Mouse (Mus musculus) adrenal gland, postnatal 4 days (tissue): ENCODE data around the gene Clcn1. TPM values are rescaled to one million over a fixed set of nuclear protein-coding genes. Genes with fewer than 3 reads are reported as not detected.
A peak's percentile ranks its signal among the peaks of the same experiment; 100 is the strongest.

ENCODE experiments used
- DNase-seq, 2 experiments: peaks; one replicate each; pipeline ENCODE4 v3.0.0; 2021 to 2022; ENCODE audit warnings: low spot score in 2 of 2, mixed read lengths in 2 of 2
- long read RNA-seq, 2 experiments: library from polyadenylated mRNA; stranded (forward); transcript quantifications; one replicate each; pipeline ENCODE4 v2.0.0; 2021
- total RNA-seq, 2 experiments: library from RNA; stranded (reverse); gene quantifications; 2 replicates each; pipeline ENCODE4 v1.2.3; 2021

Gene Clcn1
- 1 to 10 TPM; 1.5 to 2.6 TPM for total RNA-seq
- long read RNA-seq, experiment 1 = 0 reads
- long read RNA-seq, experiment 2 = 0 reads

DNA sequence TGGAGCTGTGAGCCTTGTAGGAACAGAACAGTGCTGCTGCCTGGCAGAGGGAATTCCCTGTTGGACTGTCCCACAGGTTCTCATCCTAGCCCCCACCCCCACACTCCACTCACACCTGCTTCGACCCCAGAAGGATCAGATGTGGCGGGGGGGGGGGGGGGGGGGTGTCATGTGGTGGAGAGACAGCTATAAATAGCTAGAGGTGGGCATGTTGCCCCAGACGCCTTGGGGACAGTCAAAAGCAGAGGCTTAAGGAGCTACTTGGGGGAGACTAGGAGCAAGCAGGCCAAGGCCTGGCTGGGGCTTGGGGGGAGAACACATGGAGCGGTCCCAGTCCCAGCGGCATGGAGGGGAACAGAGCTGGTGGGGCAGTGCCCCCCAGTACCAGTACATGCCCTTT is at the start of gene Clcn1:
Gene Clcn1 (plus strand): TSS at position 238 of the 400 bp plus-strand sequence.
- DNase-seq = no peak

DNA sequence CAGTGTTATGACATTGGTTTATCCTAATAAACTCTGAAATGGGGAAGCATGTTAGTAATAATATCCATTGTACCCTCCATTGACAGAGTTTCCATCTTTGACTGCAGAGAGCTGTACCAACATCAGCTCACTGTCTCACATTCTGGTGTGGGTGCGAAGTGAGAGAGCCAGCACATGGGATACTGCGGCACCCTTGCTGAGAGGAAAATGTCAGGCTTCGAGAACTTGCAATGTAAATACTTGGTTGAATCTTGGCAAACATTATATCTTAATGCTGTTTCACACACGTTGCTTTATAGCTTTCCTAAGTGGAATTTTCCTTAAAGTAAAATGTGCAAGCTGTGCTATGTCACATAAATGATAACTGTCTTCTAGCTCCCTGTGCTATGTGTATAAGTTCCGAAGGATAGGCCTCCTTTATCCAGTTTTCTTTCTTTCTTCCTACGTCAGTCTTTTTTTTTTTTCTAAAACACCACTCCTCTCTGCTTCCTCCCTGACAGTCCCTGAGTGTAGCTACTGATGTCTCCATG is 49.1 kb upstream of the Clcn1 start:
- no peak for DNase-seq

DNA sequence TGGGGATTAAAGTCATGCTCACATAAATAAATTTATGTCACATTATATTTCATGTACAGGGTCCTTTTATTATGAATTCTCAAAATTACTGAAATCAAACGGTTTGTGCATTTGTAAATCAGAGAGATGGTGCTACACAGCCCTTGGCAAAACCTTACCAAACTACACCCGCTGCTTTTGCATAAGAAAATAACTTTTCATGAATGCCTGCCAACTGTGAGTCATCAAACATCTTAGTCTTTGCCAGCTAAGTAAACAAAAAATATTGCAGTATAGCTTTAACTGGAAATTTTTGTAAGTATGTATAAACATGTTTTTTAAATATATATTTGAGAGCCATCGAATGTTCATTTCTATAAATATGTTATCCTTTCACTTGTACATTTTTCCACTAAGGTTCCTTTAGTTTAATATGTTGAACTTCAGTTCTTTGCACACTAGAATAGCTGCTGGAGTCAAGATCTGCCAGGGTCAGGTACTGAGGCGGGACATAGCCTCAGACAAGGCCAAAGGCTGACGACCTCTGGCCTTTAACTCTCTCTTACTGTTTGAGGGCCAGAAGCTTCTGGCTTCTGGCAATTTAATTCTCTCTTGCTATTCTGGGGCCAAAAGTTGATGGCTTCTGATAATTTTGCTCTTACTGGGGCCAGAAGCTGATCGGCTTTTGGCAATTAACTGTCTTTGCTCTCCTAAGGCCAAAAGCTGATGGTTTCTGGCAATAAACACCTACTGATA is 45.0 kb upstream of the Clcn1 start:
- no peak for DNase-seq

DNA sequence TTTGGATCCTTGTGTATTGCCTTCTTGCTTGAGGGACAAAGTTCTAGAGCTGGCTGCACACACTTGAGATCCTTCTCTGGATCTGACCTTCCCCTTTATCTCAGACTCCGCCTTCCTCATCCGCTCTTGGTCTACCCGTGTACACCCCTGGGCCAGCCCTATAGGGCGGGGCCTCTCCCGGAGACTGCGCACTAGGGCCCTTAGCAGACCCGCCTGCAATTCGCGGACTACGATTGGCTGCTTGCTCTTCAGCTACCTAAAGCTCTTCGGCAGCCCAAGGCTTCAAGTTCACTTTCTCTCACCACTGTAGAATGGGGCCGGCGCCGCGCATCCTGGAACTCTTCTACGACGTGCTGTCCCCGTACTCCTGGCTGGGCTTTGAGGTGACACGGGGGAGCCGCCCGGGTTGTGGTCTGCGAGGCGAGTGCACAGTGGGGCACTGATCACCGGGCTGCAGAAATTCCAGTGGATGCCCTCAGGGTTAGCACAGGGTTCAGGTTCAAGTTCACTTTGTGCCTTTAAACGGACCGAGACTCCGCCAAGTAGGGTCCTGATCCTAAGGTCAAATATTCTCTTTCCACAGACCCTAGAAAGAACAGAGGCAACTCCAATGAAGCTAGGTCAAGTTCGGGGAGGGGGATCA is 40.7 kb upstream of the Clcn1 start, which contains the start of gene Gstk1:
Gene Gstk1 (plus strand): TSS at position 225 of the 643 bp plus-strand sequence.
- peak; percentile 24 to 60 for DNase-seq

DNA sequence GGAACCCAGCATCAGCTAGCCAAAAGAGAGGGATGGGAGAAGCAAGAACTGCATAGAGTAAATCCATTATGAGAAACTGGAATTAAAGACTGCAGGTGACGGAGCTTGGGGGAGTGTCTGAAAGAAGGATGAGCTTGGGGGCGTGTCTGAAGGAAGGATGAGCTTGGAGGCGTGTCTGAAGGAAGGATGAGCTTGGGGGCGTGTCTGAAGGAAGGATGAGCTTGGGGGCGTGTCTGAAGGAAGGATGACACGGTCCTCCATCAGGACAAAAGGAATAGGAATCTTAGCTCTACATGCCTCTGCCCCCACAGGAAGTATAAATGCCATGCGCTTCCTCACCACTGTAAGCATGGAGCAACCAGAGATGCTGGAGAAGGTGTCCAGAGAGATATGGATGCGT is 39.3 kb upstream of the Clcn1 start:
- no peak for DNase-seq

DNA sequence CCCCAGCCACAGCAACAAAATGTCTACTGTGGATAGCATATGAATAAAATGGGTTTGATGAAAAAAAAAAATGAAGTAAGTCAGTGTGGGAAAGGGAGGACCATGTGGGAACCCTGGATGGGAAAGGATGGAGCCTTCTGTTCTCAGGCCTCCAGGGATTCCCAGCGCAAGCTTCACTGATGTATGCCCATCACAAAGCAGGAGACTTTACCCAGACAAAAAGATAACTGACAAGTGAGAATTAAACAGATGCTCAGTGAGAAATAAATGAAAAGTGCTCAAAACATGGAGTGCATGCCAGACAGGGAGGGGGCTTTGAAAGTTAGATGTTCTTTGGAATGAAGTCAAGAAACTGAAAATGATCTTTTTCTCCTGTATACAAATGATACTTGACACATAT is 38.5 kb upstream of the Clcn1 start:
- no peak for DNase-seq

DNA sequence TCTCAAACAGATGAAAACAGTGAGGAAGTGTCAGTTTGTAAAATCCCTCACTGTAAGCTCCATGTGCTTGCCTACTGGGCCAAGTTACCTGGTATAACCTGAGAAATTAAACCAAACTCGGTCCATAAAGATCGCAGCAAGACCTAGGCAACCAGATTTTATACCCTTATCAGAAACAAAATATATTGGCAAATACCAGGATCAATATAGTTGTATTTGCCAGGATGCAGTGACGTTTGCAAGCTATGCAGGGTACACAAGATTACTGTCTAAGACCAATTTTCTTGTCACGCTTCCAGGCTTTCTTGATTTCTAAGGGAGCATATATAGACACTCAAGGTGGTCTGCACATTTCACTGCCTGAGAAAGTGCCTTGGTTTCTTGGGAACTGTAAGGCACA is 34.7 kb upstream of the Clcn1 start:
- DNase-seq = no peak

DNA sequence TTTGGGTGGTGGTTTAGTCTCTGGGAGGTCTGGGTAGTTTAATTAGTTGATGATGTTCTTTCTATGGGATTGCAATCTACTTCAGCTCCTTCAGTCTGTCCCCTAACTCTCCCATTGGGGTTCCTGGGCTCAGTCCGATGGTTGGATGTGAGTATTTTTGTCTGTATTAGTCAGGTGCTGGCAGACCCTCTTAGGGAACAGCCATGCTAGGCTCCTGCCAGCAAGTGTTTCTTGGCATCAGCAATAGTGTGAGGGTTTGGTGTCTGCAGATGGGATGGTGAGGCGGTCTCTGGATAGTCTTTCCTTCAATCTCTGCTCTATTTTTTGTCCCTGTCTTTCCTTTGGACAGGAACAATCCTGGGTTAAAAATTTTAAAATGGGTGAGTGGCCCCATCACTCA is 33.4 kb upstream of the Clcn1 start:
- no peak for DNase-seq

DNA sequence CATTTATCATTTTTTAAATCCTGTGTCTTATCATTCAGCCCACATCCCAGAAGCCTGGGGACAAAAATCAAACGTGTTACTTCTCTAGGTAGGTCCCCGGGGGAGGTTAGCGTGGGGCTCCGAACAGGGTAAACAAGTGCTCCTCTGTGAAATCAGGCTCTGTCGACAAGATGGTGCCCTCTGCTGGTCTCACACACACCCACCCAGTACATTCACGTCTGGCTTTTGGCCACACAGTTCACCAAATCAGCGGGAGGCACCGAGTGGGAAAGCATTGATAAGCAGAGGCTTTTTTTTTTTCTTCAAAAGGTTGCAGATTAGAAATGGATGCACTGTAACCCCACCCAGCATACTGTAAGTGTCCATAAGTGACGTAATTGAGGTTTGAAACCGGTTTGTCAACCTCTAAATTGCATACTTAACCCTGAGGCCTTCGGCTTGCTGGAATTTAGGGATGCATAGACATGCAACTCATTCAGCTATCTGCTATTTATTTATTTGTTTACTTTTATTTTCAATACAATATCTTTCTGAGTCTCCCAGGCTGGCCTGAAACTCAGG is 29.1 kb upstream of the Clcn1 start:
- DNase-seq = no peak

DNA sequence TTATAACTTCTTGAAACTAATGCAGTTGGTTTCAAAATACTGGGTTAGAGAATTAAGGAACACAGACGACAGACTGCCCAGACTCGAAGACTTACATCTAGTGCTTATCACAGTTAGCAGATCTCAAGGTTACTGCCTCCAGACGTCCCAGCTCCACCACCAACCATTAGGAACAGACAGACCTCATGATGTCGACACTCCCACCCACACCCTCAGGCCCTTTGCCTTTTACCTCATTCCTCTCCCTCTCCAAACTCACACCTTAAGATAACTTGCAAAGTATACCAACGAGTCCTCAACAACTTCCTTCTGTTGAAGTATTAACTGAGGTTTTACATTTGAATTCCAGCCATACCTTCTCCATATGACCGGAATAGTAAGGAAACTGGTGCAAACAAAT is 26.1 kb upstream of the Clcn1 start:
- DNase-seq = no peak

DNA sequence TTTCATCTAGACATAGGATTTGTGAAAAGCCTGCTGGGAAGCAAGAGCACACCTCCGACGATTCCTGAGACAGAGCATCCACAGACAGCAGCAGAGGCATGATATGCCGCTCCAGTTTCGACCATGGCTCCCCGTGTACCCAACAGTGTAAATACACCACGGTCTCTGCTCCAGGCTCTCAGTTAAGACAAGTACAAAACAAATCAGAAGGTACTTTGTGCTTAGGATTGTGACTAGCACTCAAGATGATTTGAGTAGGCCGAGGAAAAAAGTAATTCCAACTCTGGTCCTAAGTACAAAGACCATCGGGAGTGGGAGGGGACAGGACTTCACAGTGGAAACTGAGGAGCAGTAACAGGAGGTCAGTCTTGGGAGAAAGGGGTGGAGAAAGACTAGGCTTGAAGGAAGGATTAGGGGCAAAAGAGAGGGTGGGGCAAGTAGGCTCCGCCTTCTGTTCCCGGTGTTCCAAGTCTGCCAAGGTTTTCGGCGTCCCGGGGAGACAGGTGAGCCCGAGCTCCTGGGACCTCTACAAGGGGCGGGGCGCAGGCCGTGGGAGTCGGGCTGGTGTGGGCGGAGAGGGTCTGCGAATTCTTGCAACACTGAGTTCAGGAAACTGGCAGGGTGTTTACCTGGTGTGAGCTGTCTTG is 24.8 kb upstream of the Clcn1 start, which contains the start of gene Tmem139:
Gene Tmem139 (plus strand): TSS at position 447 of the 647 bp plus-strand sequence.
- no peak for DNase-seq

DNA sequence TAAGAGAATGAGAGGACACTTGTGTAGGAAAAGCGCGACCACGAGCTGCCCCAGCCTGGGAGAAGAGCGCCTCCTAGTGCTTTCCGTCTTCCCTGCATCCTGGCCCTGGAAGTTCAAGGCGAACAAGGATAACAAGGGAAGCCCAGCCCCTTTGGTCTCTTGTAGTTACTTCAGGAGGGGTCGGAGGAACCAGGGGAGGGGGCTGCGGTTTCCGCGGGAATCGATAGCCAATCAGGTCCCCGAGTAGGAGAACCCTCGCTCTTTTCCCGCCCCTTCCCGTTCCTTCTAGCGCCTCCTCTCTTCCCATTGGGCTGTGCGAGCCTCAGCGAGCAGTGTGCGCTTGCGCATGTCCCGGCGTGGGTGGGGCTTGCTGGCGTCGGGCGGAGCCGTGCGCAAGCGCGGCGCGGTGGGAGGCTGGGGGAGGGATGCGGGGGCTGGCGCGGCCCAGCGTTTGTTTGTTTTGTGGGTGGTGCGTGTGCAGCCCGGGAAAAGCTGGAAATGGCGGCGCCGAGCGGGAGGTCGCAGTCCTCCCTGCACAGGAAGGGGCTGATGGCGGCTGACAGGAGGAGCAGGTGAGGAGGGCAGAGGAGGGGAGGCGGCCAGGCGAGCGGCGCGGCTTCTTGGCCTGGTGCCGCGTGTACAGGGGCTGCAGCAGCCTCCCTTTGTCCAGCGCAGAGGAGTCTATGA is 21.7 kb upstream of the Clcn1 start, which contains the start of gene Casp2:
Gene Casp2 (plus strand): TSS at position 360 of the 687 bp plus-strand sequence.
- peak; percentile 93 to 96 for DNase-seq

DNA sequence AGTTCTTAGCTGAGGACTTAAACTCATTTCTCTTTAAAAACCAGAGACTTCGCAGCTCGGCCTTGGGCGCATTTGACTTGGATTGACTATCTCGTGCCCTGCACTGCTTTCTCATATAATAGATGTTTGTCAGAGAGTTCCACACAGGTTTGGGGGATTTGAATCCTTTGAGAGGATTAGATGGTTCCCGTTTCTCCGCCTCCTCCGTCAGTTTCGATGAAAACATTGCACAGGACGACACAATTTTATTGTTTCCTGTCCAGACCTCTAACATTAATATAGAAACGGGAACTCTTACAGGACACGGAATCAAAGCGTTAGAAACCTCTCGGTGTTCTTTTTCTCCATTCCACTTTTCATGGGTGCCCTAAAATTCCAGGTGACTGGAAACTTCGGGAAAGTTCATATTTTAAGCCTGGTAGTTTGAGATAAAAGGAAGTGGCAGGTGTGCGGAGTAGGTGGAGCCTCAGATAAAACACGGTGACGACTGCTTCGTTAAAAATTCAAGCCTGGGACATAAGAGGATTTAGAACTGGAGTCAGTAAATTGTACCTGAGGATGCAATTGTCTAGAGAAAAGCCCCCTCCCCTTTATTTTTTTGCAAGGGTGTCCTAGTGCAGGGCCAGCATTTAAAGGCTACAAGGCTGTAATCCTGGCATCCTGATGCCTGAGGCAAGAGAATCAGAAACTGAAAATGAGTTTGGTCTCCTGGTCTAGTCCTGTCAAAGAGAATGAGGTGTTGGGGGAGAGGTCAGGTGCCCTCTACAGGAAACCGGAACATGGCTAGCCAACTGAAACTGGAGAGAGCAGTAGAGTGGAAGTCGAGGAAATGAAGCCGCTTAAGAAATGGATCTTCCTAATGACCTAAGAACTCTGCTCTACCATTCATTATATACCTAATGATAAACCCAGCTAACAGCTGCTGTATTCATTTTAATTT is 20.8 kb upstream of the Clcn1 start:
- no peak for DNase-seq

DNA sequence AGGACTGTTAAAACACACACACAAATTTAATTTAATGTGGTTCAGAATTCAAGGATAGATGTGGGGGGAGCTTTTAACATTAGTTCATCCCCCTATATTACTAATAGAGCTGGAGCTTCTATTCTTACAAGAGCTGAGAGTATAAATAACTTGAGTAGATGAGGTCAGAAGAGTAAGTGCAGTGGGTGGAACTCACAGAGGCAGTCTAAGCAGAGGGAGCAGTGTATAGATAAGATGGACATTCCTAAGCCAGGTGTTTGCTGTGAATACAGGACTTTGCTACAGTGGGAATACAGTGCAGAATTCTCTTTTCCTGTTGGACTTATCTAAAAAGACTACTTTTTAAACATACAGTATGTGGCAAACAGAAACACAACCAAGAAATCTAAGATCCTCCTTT is 15.7 kb upstream of the Clcn1 start:
- no peak for DNase-seq

DNA sequence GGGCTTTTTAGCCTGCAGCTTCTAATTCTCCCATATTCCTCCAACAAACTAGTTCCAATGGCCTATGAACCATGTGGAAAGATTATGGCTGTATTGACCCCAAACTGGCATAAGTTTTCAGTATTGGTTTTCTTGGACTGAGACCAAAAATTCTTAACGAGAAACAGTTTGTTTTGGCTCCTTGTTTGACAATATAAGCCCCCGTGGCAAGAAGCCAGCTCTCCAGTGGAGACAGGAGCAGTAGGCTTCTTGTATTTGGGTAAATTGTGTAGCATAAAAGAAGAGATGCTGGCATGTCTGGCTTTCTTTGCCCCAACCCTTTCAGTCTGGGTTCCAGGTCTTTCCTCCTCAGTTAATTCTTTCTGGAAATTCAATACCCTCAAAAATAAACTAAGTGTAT is 10.3 kb upstream of the Clcn1 start:
- DNase-seq = no peak

DNA sequence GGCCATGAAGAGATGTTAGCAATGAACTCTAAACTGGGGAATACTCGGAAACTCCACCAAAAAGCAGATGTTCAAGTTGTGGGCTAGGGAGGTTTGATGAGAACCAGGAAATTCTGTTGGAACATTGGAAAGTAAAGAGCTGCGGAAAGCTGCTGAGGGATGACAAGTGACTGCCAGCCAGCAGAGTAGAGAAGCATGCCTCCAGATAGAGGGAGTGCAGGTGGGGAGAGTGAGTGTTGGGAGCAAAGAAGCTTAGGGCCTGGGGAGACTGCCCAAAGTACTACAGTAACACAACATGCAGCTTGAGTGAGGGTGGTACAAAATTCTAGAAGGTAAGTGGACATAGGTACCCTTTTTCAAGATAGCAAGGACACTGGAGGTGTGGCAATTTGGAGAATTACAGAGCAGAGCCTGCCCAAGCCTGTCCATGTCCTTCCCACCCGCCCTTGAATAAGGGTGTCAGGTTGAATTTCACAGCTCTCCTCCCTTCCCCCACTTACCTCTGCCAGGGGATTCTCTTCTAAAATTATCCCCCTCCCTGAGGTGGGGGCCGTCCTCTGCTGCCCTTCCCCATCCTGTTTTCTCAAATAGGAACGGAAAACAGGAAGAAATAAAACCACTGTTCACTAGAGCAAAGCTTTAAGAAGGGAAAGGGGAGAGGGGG is 3.5 kb upstream of the Clcn1 start:
- DNase-seq = no peak

DNA sequence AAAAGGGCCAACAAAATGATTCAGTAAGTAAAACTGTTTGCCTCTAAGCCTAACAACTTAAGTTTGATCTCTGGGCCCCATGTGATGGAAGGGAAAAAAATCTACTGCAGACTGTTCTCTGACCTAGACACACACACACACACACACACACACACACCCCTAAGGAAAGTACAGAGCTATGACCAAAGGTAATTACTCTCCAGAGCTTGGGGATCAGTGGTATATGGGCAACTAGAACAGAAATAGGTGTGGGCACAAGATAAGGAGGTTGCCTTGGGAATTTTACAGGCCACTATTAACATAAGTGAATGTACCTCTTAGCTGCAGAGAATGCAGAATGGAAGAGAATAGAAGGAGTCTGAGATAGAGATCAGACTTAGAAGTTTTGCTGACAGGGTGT is 1.1 kb downstream of the Clcn1 start:
- no peak for DNase-seq

DNA sequence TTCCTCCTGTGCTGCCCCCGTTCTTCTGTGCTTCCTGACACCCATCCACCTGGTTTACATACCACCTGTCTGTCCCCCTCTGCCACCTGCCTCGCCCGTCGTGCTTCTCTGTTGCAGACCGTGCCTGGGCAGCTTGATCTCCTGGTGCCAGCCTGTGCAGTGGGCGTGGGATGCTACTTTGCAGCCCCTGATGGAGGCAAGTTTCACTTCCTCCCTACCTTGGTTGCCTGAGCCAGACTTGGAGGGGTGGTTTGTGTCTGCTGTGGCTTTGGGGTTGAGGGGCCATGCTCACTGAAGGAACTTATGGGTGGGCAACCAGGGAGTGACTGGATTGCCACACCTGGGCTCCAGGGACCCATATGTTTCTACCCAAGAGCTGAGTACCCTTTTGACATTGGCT is 6.8 kb downstream of the Clcn1 start:
- no peak for DNase-seq

DNA sequence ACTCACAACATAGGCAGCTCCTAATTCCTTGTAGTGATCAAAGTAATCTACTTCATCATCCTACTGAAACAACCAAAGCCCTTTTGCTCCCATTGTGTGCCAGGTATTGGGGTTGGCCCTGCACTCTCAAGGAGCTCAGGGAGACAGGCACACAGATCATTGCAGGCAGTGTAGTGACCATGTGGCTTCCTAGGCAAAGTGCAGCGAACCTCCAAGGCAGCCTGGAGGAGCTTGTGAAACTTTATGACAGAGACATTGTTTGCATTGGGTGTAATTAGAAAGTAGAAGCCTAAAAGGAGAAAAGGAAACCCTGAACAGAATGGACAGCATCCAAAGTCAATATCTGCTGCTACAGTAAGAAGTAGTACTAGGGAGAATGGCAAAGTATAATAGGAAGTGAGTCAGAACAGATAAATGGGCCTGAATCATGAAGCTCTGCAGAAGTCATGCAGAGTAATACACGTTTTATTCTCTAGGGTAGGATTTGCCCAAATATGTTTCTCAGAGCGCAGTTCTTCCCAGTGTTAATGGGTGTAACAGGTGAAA is 9.1 kb downstream of the Clcn1 start:
- DNase-seq = no peak
